Mouse (Mus musculus): ENCODE data around the gene Gm20388. TPM values are rescaled to one million over a fixed set of nuclear protein-coding genes. Genes with fewer than 3 reads are reported as not detected.

Gene Gm20388
- polyA plus RNA-seq, 1 experiment from 2014 or later, result 8.3 TPM

- no peak for ATAC-seq (replicated peaks; ENCODE audit: low FRiP score, low TSS enrichment, low read depth)
- WGBS, result 78% methylated on average over 4 of the region's 4 CpGs
- Histone ChIP-seq H3K27ac (ENCODE audit: low read depth) (no peak overlapping the region), H3K9me3 (ENCODE audit: control insufficient read depth, low read length) (no peaks in the 10 kb centered on the region), H3K4me1 (replicated peaks; ENCODE audit: control insufficient read depth, insufficient read depth, low read length) (0 out of 2 replicates have a peak, but pooled peaks cover 6% of the 10 kb centered on the region), H3K36me3 (ENCODE audit: control insufficient read depth, insufficient read depth, low read length) (peaks cover 15% of the 10 kb centered on the region), H3K4me2 (ENCODE audit: low read length) (no peak overlapping the region), H3K27me3 (replicated peaks; ENCODE audit: control insufficient read depth, insufficient read depth, low read length) (peaks cover 67% of the 10 kb centered on the region), H3K4me3 (ENCODE audit: low read depth, low read length) (no peak overlapping the region), H3K9ac (ENCODE audit: low read length) (no peak overlapping the region)
- no peak for DNase-seq (ENCODE audit: low spot score)
Observed at GRCm38 (mm10) chr8:123895230-123895629, 3984.6 kb downstream of the Gm20388 start.

DNA sequence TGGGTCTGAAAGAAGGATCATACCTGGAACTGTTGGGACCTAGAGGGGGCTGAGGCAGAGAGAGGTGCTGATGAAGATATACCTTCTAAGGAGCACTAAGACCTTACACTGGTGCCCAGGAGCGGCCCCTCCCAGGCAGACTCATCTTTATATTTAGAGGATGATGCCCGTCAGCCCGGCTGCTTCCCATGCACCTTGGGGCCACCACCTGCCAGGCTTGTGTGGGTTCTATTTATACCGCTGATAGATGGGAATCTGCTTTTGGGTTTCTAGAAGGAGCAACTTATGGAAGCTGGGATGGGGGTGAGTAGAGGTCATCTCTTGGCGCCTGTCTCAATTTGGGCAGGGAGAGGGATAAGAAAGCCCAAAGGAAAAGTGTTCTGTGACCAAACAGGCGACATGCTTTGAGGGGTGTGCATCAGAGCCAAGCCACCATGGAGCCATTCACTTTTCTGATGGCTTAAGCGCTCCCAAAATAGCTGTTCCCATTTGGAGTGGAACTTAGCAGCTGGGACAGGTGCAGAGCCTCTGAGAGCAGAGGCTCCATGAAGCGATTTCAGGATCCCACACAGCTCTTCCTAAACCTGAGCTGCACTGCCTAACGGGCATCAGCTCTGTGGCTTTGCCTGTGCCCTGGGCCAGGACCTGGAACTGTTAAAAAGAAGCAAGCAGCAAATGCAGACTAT lies 3985.2 kb downstream of the Gm20388 start:
- Histone ChIP-seq H3K27me3 (replicated peaks; ENCODE audit: control insufficient read depth, insufficient read depth, low read length) (peaks cover 62% of the 10 kb centered on the region), H3K4me2 (ENCODE audit: low read length) (no peak overlapping the region)

GRCm38 (mm10) chr8:123896366-123896761 lies 3985.7 kb downstream of the Gm20388 start:
- ATAC-seq (replicated peaks; ENCODE audit: low FRiP score, low TSS enrichment, low read depth), result no peak
- H3K27ac ChIP-seq (ENCODE audit: low read depth), result no peak overlapping the region
- 51% methylated on average over 14 of the region's 14 CpGs for WGBS

More for the DNA sequence above, 3985.2 kb downstream of the Gm20388 start:
- Histone ChIP-seq H3K4me3 (ENCODE audit: low read depth, low read length) (no peak overlapping the region), H3K36me3 (ENCODE audit: control insufficient read depth, insufficient read depth, low read length) (peaks cover 21% of the 10 kb centered on the region), H3K9me3 (ENCODE audit: control insufficient read depth, low read length) (no peaks in the 10 kb centered on the region), H3K9ac (ENCODE audit: low read length) (no peak overlapping the region), H3K27ac (ENCODE audit: low read depth) (no peak overlapping the region), H3K4me1 (replicated peaks; ENCODE audit: control insufficient read depth, insufficient read depth, low read length) (0 out of 2 replicates have a peak, but pooled peaks cover 6% of the 10 kb centered on the region)
- 79% methylated on average over 9 of the region's 9 CpGs for WGBS
- no peak for DNase-seq (ENCODE audit: low spot score)
- ATAC-seq (replicated peaks; ENCODE audit: low FRiP score, low TSS enrichment, low read depth), result no peak

DNA sequence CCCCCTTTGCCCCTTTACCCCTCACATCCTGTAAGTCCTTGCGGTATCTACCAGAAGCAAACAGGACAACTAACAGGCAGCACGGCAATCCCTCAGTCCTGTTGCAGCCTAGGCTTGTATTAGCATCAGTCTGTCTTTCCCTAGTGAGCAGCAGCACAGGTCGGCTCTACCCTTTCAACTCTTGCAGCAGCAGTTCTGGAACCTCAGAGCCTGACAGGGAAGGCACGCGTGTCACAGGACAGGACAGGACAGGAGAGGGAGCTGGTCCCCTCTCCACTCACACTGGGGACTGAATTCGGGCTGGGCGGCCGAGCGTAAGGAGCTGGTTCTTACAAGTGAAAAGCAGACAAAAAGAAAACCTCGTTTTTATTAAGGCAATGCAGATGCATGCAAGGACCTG lies 3986.1 kb downstream of the Gm20388 start:
- no peak overlapping the region for H3K4me2 ChIP-seq (ENCODE audit: low read length)
- H3K27me3 ChIP-seq (replicated peaks; ENCODE audit: control insufficient read depth, insufficient read depth, low read length), result peaks cover 52% of the 10 kb centered on the region
- H3K27ac ChIP-seq (ENCODE audit: low read depth), result no peak overlapping the region
- no peaks in the 10 kb centered on the region for H3K9me3 ChIP-seq (ENCODE audit: control insufficient read depth, low read length)
- no peak for DNase-seq (ENCODE audit: low spot score)
- H3K36me3 ChIP-seq (ENCODE audit: control insufficient read depth, insufficient read depth, low read length), result peaks cover 30% of the 10 kb centered on the region
- ATAC-seq (replicated peaks; ENCODE audit: low FRiP score, low TSS enrichment, low read depth), result no peak
- H3K9ac ChIP-seq (ENCODE audit: low read length), result no peak overlapping the region
- 57% methylated on average over 10 of the region's 10 CpGs for WGBS
- no peak overlapping the region for H3K4me3 ChIP-seq (ENCODE audit: low read depth, low read length)
- 0 out of 2 replicates have a peak, but pooled peaks cover 6% of the 10 kb centered on the region for H3K4me1 ChIP-seq (replicated peaks; ENCODE audit: control insufficient read depth, insufficient read depth, low read length)

More at GRCm38 (mm10) chr8:123896366-123896761, 3985.7 kb downstream of the Gm20388 start:
- H3K4me1 ChIP-seq (replicated peaks; ENCODE audit: control insufficient read depth, insufficient read depth, low read length), result 0 out of 2 replicates have a peak, but pooled peaks cover 6% of the 10 kb centered on the region
- H3K27me3 ChIP-seq (replicated peaks; ENCODE audit: control insufficient read depth, insufficient read depth, low read length), result peaks cover 56% of the 10 kb centered on the region
- no peak overlapping the region for H3K9ac ChIP-seq (ENCODE audit: low read length)
- no peak overlapping the region for H3K4me2 ChIP-seq (ENCODE audit: low read length)
- H3K36me3 ChIP-seq (ENCODE audit: control insufficient read depth, insufficient read depth, low read length), result peaks cover 26% of the 10 kb centered on the region
- no peaks in the 10 kb centered on the region for H3K9me3 ChIP-seq (ENCODE audit: control insufficient read depth, low read length)
- DNase-seq (ENCODE audit: low spot score), result no peak
- no peak overlapping the region for H3K4me3 ChIP-seq (ENCODE audit: low read depth, low read length)

DNA sequence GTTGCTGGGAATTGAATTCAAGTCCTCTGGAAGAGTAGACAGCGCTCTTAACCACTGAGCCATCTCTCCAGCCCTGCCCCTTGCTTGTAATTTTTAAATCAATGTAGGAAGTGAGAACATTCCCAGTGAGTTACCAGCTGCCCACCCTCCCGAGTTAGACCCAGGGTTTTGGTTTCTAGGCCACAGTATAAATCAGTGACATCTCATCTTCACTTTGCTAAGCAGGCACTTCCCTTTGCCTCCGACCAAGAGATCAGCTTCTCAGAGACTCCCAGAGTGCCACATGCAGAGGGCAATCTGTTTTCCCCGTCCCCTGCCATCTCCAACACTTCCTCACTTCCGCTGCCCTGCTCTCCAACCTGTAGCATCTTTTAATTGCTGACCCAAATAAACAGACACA lies 3987.9 kb downstream of the Gm20388 start:
- Histone ChIP-seq H3K9ac (ENCODE audit: low read length) (no peak overlapping the region), H3K27me3 (replicated peaks; ENCODE audit: control insufficient read depth, insufficient read depth, low read length) (peaks cover 34% of the 10 kb centered on the region), H3K27ac (ENCODE audit: low read depth) (no peak overlapping the region), H3K36me3 (ENCODE audit: control insufficient read depth, insufficient read depth, low read length) (peaks cover 45% of the 10 kb centered on the region), H3K4me2 (ENCODE audit: low read length) (no peak overlapping the region), H3K4me1 (replicated peaks; ENCODE audit: control insufficient read depth, insufficient read depth, low read length) (no peaks in the 10 kb centered on the region), H3K9me3 (ENCODE audit: control insufficient read depth, low read length) (no peaks in the 10 kb centered on the region), H3K4me3 (ENCODE audit: low read depth, low read length) (no peak overlapping the region)
- ATAC-seq (replicated peaks; ENCODE audit: low FRiP score, low TSS enrichment, low read depth) (no peak), DNase-seq (ENCODE audit: low spot score) (no peak)
- WGBS, result 87% methylated on average over 5 of the region's 5 CpGs

GRCm38 (mm10) chr8:123899366-123899765 lies 3988.7 kb downstream of the Gm20388 start:
- Histone ChIP-seq H3K36me3 (ENCODE audit: control insufficient read depth, insufficient read depth, low read length) (peaks cover 53% of the 10 kb centered on the region), H3K9me3 (ENCODE audit: control insufficient read depth, low read length) (no peaks in the 10 kb centered on the region), H3K9ac (ENCODE audit: low read length) (no peak overlapping the region), H3K4me1 (replicated peaks; ENCODE audit: control insufficient read depth, insufficient read depth, low read length) (no peaks in the 10 kb centered on the region), H3K27ac (ENCODE audit: low read depth) (no peak overlapping the region), H3K4me2 (ENCODE audit: low read length) (no peak overlapping the region), H3K4me3 (ENCODE audit: low read depth, low read length) (no peak overlapping the region), H3K27me3 (replicated peaks; ENCODE audit: control insufficient read depth, insufficient read depth, low read length) (peaks cover 26% of the 10 kb centered on the region)
- no peak for DNase-seq (ENCODE audit: low spot score)
- no peak for ATAC-seq (replicated peaks; ENCODE audit: low FRiP score, low TSS enrichment, low read depth)
- 83% methylated on average over 7 of the region's 7 CpGs for WGBS

DNA sequence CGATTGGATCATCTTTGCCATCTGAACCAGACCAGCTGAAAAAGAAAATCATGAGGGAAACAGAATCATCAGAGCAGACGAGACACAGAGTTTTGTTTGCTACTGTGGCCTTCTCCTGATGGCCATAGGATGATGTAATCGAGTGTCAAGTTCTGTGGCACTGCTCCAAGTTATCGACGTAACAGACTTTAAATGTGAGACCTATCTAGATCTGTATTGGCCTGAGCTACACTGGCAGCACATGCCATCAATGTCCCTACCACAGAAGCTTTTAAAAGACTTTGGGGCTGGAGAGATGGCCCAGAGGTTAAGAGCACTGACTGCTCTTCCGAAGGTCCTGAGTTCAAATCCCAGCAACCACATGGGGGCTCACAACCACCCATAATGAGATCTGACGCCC lies 3992.0 kb downstream of the Gm20388 start:
- H3K9ac ChIP-seq (ENCODE audit: low read length), result no peak overlapping the region
- no peak overlapping the region for H3K4me3 ChIP-seq (ENCODE audit: low read depth, low read length)
- ATAC-seq (replicated peaks; ENCODE audit: low FRiP score, low TSS enrichment, low read depth) (no peak), DNase-seq (ENCODE audit: low spot score) (no peak)
- H3K36me3 ChIP-seq (ENCODE audit: control insufficient read depth, insufficient read depth, low read length), result peaks cover 80% of the 10 kb centered on the region
- WGBS, result 82% methylated on average over 7 of the region's 7 CpGs
- H3K4me2 ChIP-seq (ENCODE audit: low read length), result no peak overlapping the region
- H3K9me3 ChIP-seq (ENCODE audit: control insufficient read depth, low read length), result no peaks in the 10 kb centered on the region
- H3K4me1 ChIP-seq (replicated peaks; ENCODE audit: control insufficient read depth, insufficient read depth, low read length), result no peaks in the 10 kb centered on the region
- H3K27me3 ChIP-seq (replicated peaks; ENCODE audit: control insufficient read depth, insufficient read depth, low read length), result no peaks in the 10 kb centered on the region
- H3K27ac ChIP-seq (ENCODE audit: low read depth), result no peak overlapping the region

- no peak overlapping the region for H3K4me2 ChIP-seq (ENCODE audit: low read length)
- H3K9ac ChIP-seq (ENCODE audit: low read length), result no peak overlapping the region
- no peaks in the 10 kb centered on the region for H3K9me3 ChIP-seq (ENCODE audit: control insufficient read depth, low read length)
- H3K27me3 ChIP-seq (replicated peaks; ENCODE audit: control insufficient read depth, insufficient read depth, low read length), result no peaks in the 10 kb centered on the region
- WGBS, result 96% methylated on average over 6 of the region's 6 CpGs
- H3K36me3 ChIP-seq (ENCODE audit: control insufficient read depth, insufficient read depth, low read length), result peaks cover 87% of the 10 kb centered on the region
- DNase-seq (ENCODE audit: low spot score), result no peak
- no peaks in the 10 kb centered on the region for H3K4me1 ChIP-seq (replicated peaks; ENCODE audit: control insufficient read depth, insufficient read depth, low read length)
- no peak for ATAC-seq (replicated peaks; ENCODE audit: low FRiP score, low TSS enrichment, low read depth)
- no peak overlapping the region for H3K4me3 ChIP-seq (ENCODE audit: low read depth, low read length)
- H3K27ac ChIP-seq (ENCODE audit: low read depth), result no peak overlapping the region
Observed at GRCm38 (mm10) chr8:123907604-123908003, 3997.0 kb downstream of the Gm20388 start.

GRCm38 (mm10) chr8:123912265-123912664 lies 4001.6 kb downstream of the Gm20388 start:
- Histone ChIP-seq H3K9me3 (ENCODE audit: control insufficient read depth, low read length) (no peaks in the 10 kb centered on the region), H3K4me2 (ENCODE audit: low read length) (no peak overlapping the region), H3K9ac (ENCODE audit: low read length) (no peak overlapping the region), H3K27ac (ENCODE audit: low read depth) (no peak overlapping the region), H3K4me1 (replicated peaks; ENCODE audit: control insufficient read depth, insufficient read depth, low read length) (no peaks in the 10 kb centered on the region), H3K4me3 (ENCODE audit: low read depth, low read length) (no peak overlapping the region), H3K36me3 (ENCODE audit: control insufficient read depth, insufficient read depth, low read length) (peaks cover 91% of the 10 kb centered on the region), H3K27me3 (replicated peaks; ENCODE audit: control insufficient read depth, insufficient read depth, low read length) (no peaks in the 10 kb centered on the region)
- ATAC-seq (replicated peaks; ENCODE audit: low FRiP score, low TSS enrichment, low read depth) (no peak), DNase-seq (ENCODE audit: low spot score) (no peak)
- 94% methylated on average over 4 of the region's 4 CpGs for WGBS
